Mouse (Mus musculus) small intestine, adult 2 months (tissue): Measurements from ENCODE around the gene Atg4d.

ENCODE experiments used
- CTCF ChIP-seq: fragments of 200-500 bp; IDR thresholded peaks from 2 replicates; pipeline ENCODE4 v1.5.1; 2012; ENCODE audit warnings: low read depth, mild to moderate bottlenecking, control low read depth, inconsistent platforms, low read length, moderate library complexity, mixed read lengths; ENCODE audit not compliant: insufficient replicate concordance, insufficient read length; ENCODE audit errors: extremely low read depth
- POLR2A ChIP-seq: fragments of 200-500 bp; IDR thresholded peaks from 2 replicates; pipeline ENCODE4 v1.6.1; 2012; ENCODE audit warnings: low read depth, mild to moderate bottlenecking, control low read depth, inconsistent platforms, low read length, moderate library complexity

DNA sequence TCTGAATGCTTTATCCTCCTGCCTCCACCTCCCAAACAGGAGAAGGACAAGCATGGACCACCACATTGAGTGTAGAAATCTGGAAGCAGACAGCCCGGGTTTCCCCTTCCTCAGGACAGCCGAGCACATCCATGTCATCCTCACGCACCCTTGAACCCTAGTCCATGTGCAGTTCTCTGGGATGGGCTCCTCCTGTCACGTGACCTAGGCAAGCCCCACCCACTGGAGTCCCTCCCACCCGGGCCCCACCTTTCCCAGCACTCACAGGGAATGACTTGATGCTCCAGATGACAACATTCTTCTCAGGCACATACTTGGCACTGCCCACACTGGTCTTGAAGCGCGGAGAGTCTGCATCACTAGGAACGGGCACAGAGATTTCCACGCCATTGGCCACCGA lies 33.9 kb downstream of the Atg4d start:
- TF ChIP-seq POLR2A (no peak), CTCF (no peak)
